Mouse (Mus musculus) ovary, postnatal 10 days (tissue): ENCODE results near the gene Islr2.

Experiments used
- DNase-seq: peaks from one replicate; pipeline ENCODE4 v3.0.0; 2022; ENCODE audit warnings: low spot score

The Islr2 gene

GRCm38 (mm10) chr9:58220218-58220903 lies 16.2 kb upstream of the Islr2 start:
- DNase-seq, result no peak

GRCm38 (mm10) chr9:58218539-58218938 lies 14.4 kb upstream of the Islr2 start:
- no peak for DNase-seq

GRCm38 (mm10) chr9:58216402-58216801 lies 12.3 kb upstream of the Islr2 start:
- DNase-seq, result no peak

- no peak for DNase-seq
Measured at GRCm38 (mm10) chr9:58214519-58215180, 10.5 kb upstream of the Islr2 start.

GRCm38 (mm10) chr9:58213865-58214264 lies 9.7 kb upstream of the Islr2 start:
- DNase-seq, result no peak

GRCm38 (mm10) chr9:58213377-58213776 lies 9.3 kb upstream of the Islr2 start:
- DNase-seq, result no peak

GRCm38 (mm10) chr9:58210304-58210627 lies 6.1 kb upstream of the Islr2 start:
- DNase-seq, result no peak

- DNase-seq, result no peak
Measured at GRCm38 (mm10) chr9:58209462-58210303, 5.6 kb upstream of the Islr2 start.

GRCm38 (mm10) chr9:58206013-58206412 lies 1.9 kb upstream of the Islr2 start:
- no peak for DNase-seq

GRCm38 (mm10) chr9:58204448-58205000 lies 405 bp upstream of the Islr2 start:
- peak; percentile 92 for DNase-seq

- DNase-seq, result no peak
Measured at GRCm38 (mm10) chr9:58202676-58203453, 1.3 kb downstream of the Islr2 start.

- DNase-seq, result no peak
Measured at GRCm38 (mm10) chr9:58201861-58202549, 2.1 kb downstream of the Islr2 start.

GRCm38 (mm10) chr9:58201091-58201842 lies 2.9 kb downstream of the Islr2 start:
- DNase-seq, result no peak

GRCm38 (mm10) chr9:58200270-58201090 lies 3.6 kb downstream of the Islr2 start:
- no peak for DNase-seq

GRCm38 (mm10) chr9:58199381-58200269 lies 4.5 kb downstream of the Islr2 start:
- DNase-seq, result no peak

GRCm38 (mm10) chr9:58198801-58199371 lies 5.2 kb downstream of the Islr2 start:
- DNase-seq, result no peak

GRCm38 (mm10) chr9:58197781-58198701 lies 6.1 kb downstream of the Islr2 start:
- peak; percentile 27 for DNase-seq
